Mouse (Mus musculus) NIH3T3 (cell line): ENCODE data around the gene Maml2.

Experiments
- DNase-seq: peaks from one replicate; pipeline ENCODE4 v3.0.0-alpha.2; 2012; ENCODE audit warnings: low read depth

Gene Maml2

GRCm38 (mm10) chr9:13297668-13298512, at the start of gene Maml2:
Gene Maml2 (plus strand): TSS chr9:13297957.
- peak; percentile 77 for DNase-seq

GRCm38 (mm10) chr9:13248104-13248503, 49.7 kb upstream of the Maml2 start:
- no peak for DNase-seq

GRCm38 (mm10) chr9:13251251-13251650, 46.5 kb upstream of the Maml2 start:
- DNase-seq: no peak

GRCm38 (mm10) chr9:13256726-13257125, 41.0 kb upstream of the Maml2 start:
- no peak for DNase-seq

- DNase-seq: no peak
Measured at GRCm38 (mm10) chr9:13258173-13258572, 39.6 kb upstream of the Maml2 start.

DNA sequence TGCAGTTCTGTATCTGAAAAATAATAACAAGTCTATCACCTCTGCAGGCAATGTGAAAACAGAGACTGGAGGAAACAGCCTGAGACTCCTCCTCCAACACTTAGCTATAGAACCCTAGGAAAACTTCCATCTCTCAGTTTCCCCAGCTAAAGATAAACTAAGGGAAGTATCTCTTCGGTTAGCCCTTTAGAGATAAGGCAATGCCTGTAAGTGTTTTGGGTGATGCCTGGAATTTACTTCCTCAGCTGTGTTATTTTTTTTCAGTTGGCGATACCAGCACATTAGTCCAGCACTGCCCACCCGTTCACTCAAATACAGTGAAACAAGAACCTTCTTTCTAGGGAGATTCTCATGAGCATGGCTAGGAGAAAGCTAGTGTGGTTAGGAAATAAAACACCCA, 36.8 kb upstream of the Maml2 start:
- no peak for DNase-seq

DNA sequence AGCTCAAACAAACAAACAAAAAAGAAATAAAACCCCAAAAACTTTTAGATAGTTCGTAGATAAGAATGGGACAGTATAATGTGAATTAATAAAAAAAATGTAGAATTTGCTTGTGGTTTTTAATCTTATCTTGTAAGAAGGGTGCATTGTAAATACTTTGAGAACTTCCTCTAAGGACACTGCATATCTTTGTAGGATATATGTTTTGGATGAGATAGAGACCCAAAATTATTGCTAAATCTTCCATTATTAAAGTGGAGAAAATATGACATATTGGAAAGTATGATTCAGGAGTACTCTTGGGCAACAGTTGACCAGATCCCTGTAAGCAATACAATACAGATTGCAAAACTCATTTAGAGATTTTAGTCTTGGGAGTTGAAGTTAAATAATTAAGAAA, 24.5 kb upstream of the Maml2 start:
- no peak for DNase-seq

GRCm38 (mm10) chr9:13287482-13287881, 10.3 kb upstream of the Maml2 start:
- DNase-seq: peak; percentile 9

DNA sequence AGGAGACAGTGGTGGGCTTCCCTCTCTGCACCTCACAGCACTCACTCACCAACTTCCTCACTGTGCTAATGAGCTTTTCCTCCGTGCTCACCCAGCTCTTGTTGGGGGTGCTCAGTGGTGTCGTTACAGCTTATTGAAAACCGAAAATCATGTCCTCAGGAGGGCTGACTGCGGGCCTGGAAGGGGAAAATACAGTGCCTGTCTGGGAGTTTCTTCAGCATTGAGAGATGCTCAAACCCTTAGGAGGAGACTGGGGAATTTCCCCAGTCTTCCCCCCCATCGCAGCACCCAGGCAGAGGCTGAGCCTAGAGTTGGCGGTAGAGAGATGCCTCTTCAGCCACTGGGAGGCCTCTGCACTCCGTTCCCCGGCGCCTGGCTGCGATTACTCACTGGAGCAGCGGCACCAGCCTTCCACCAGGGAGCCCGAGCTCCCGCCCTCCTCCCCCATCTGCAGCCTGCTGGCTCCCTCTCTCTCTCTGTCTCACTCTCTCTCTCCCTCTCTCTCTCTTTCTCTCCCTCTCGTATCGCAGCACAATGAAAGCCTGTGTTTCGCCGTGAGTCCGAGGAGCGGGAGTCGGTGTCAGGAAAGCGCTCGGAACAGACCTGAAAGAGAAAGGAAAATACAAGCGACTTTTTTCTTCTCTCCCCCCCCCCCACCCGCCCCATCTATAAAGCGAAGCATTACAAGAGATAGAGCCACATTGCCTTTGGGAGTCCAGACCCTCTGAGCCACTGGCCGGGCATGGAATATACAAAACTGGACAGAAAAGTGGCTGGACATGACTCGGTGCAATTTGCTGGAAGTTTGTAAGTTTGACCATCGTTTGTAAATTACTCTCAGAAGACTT, 1.3 kb upstream of the Maml2 start:
- peak; percentile 93 for DNase-seq

GRCm38 (mm10) chr9:13297122-13297667, 562 bp upstream of the Maml2 start:
- peak; percentile 39 for DNase-seq

- no peak for DNase-seq
Measured at GRCm38 (mm10) chr9:13298513-13298878, 739 bp downstream of the Maml2 start.

DNA sequence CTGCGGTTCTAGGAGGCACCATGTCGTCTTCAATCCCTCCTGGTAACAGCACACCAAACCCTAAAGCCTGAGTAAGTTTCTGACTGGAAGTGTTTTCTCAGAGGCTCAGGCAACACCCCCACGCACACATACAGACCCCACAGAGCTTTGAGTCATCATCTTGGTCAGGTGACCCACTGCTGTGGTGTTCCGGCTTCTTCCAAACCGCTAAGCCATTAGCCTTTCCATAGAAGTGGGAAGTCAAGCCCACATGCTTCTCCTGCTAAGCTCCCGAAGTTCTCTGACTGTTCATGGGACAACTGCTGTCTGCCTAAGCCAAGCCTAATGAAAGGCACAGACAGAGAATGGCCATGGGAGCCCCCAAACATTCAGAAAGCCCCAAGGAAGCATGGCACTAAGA, 1.4 kb downstream of the Maml2 start:
- peak; percentile 54 for DNase-seq

DNA sequence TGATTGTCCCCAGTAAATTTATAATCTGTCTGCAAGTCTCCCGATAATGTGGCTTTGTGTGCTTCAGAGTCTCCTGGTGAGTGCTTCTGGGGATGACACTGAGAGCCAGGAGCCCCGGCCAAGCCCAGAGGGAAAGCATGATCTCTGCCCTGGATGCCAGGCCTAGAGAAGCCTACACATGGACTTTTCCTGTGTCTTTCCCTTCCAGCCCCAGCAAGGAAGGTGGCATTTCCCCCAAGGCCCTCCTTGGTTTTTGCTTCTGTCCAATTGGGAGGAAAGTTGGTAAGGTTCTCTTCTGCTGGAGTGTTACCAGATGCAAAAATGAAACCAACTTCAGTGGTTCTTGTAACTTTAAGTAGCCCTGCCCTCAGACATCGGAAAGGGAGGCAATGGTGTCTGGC, 2.3 kb downstream of the Maml2 start:
- DNase-seq: peak; percentile 51

DNA sequence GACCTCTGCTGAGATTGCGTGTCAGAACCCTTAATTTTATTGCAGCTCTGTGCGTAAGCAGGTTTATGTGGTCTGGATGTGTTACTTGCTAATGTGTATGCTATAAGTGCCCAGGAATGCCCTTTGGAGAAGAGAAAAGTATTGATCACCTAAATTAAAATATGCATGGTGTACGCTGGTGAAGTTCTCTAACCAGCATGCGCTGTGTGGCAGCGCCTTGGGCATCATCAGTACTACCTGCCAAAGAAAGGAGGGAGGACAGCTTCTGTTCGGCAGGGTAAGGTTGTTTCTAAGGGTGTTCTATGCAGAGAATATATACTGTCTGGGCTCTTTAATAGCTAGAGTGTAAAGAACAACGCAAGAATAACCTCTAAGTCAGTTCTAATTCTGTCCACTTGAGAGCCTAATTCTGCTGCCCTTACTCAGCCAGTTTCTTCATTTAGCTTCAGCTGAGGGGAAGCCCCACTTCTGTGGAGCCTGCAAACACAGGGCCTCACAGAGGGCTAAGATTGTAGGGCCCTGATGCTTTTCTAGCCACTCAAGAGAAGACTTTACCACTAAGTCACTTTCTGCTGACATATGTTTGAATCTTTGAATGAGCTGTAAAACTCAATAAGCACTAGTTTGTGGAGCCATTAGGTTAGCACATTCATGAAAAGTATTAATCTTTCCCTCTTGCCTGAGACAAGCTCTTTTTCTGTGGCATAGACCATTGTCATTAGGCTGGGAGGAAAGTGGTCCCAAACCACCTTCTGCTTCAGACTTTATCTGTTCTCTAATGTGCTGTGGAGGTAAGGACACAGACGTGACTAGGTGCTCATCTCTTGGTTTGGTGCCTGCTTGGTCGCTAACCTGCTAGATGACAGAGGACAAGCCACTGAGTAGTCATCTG, 3.4 kb downstream of the Maml2 start:
- DNase-seq: peak; percentile 42

GRCm38 (mm10) chr9:13302183-13302825, 4.5 kb downstream of the Maml2 start:
- no peak for DNase-seq

GRCm38 (mm10) chr9:13303099-13303771, 5.5 kb downstream of the Maml2 start:
- no peak for DNase-seq

GRCm38 (mm10) chr9:13303976-13304375, 6.2 kb downstream of the Maml2 start:
- DNase-seq: peak; percentile 54

DNA sequence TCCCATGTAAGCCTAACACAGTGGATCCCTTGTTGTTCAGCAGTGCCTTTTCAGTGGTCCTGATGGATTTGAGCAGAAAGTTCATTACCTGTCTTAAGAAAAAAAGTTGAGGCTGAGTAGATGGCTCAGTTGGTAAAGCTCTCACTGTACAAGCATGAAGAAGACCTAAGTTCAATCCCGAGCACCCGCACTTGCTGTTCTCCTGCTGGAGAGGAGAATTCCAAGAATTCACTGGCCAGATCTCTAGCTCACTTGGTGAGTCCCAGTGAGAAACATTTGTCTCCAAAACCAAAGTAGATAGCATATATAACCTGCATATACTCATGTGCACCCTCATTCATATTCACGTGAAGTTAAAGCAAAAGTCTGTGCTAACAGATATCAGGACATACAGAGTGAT, 8.7 kb downstream of the Maml2 start:
- no peak for DNase-seq

DNA sequence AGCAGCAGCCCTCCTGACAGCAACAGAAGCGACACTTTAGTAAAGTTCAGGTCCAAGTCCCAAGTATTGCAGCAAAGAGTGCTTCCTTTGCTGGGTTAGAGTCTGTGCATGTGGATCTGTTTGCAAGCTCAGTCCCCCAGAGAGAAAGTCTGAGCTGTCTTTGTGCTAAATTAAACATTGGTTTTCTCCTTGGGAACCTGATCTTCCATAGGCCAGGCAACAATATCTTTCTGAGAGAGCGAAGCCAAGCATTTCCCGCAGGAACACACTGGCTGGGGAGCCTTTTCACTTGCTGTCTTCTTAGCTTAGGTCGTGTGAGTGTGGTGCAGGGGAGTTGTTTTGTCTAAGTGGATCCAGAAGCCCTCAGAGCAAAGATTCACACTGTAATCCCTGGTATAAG, 9.5 kb downstream of the Maml2 start:
- DNase-seq: peak; percentile 20

DNA sequence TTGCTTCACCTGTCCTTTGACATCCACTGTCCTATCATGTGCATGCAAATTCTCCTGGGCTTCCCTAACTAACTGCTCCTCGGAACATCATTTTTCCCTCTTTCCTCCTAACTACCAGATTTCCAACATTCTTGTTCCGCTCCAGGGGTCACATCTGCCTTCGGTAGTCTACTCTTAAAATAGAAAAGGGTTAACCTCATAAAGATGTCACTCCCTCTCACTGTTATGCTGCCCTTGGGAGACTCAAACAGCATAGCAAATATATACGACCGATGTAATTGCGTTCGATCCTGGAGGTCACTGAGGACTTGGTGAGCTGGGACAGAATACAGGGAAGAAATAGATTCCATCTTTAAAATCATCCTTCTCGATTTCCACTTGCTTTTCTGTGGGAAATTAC, 11.0 kb downstream of the Maml2 start:
- no peak for DNase-seq

DNA sequence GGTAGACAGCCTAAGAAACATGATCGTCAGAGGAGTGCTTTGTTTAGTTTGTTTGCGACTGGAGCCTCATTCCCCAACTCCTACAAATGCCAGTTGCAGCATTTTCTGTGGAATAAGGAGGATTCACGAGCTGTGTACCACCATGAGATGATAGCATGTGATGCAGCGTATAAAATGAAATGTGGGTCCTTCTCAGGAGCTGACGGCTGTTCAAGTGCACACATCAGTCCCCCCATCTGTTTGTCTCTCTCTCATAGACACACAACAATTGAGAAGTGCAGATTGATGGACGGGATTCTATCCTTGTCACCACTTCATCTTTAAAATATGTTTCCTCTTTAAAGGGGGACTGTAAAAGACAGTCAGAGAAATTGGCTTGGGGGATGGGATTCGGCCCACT, 12.1 kb downstream of the Maml2 start:
- no peak for DNase-seq
